Mouse (Mus musculus): ENCODE data around the gene Crygn. TPM values are rescaled to one million over a fixed set of nuclear protein-coding genes. Genes with fewer than 3 reads are reported as not detected.
A peak's percentile ranks its signal among the peaks of the same experiment; 100 is the strongest.

Crygn gene
- total RNA-seq, 2 experiments from 2014 or later: 3.9 TPM; not detected in 1

DNA sequence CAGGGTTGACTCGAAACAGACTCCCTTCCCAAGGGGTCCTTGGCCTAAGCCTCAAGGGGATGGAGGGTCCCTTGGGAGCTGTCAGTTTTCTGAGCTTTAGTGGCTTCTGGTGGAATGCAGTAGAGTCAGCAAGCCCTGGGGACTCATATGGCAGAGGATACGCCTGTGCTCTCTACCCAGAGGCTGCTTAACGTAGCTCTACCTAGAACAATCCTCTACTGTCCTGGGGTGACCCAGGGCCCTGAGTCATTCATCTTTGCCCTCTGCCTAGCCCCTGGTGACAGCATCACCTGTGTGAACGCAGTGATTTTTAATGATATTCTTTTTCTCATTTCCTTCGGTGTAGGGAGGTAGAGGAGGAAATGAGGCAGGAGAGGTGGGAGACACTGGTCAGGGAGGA, 8.1 kb downstream of the Crygn start:
- DNase-seq: no peak
- intact Hi-C loops (cut with DNase I): no loop called here

GRCm38 (mm10) chr5:24747533-24747932, 10.3 kb downstream of the Crygn start:
- intact Hi-C loops (cut with DNase I): no loop called here

DNA sequence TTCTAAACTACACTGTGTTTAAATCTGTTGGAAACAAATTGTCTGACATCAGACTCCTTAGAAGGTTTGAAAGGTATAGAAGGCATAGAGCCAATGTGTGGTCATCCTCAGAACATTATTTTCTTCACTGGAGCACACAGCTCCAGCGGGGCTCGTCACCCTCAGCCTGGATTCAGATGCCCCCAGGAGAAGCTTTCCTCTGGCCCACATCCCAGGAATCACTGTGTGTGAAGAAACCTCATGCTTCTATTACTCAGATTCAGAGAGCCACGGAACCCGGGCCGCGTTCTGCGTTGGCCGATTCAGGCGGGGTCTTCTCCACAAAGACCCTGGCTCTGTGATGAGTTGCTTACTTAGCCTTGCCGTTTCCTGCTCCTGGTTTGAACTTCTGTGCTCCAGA, 13.9 kb downstream of the Crygn start:
- intact Hi-C loops (cut with DNase I): no loop called here
- DNase-seq: no peak

More at GRCm38 (mm10) chr5:24747533-24747932, 10.3 kb downstream of the Crygn start:
- DNase-seq: no peak

DNA sequence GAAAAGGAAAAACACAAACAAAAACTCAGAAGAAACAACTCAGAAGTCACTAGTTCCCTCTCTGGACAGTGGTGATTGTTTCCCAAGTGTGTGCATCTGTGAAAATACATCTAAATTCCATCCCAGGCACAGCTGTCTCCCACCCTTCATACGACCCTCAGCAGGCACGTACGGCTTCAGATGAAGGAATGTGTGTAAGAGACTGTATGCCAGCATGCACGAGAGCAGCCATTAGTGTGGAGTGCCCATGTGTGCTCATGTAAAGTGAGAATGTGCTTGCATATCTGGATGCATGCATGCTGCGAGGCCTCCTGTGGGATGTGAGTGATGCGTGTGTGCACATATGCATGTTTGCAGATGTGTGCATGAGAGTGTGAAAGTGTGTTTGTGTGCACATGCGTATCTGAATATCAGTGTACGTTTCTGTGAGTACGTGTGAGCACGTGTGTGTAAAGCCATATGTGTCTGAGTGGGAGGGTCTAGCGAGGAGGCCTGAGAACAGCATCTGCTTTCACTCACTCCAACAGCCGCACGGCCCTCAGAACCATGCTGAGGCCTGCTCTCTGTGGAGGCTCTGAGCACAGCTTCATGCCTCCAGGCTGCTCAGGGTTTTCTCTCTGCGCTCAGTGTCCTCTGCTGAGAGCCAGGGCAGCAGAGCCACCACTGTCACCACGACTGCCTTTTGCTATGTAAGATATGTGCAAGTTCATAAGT, 16.5 kb downstream of the Crygn start:
- intact Hi-C loops (cut with DNase I): no loop called here
- no peak for DNase-seq

GRCm38 (mm10) chr5:24739141-24739753, 18.6 kb downstream of the Crygn start:
- intact Hi-C loops (cut with DNase I): no loop called here

GRCm38 (mm10) chr5:24738517-24738916, 19.3 kb downstream of the Crygn start:
- DNase-seq: no peak
- intact Hi-C loops (cut with DNase I): no loop called here

More at GRCm38 (mm10) chr5:24739141-24739753, 18.6 kb downstream of the Crygn start:
- peak; percentile 64 for DNase-seq

DNA sequence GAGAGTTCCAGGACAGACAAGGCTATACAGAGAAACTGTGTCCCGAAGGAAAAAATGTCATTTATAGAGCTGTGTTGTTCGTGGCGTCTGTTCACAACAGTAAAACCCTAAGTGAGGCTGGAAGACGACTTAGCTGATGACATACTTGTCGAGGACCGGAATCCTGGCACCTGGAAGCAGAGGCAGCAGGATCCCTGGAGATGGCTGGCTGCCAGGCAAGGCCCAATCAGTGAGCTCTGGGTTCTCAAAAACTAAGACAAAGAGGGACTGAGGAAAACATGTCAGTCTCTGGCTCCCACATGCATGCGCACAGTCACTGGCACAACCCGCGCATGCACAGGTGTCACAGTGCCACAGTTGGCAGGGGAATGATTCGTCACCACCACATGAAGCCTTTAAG, 20.2 kb downstream of the Crygn start:
- no peak for DNase-seq
- intact Hi-C loops (cut with DNase I): no loop called here

DNA sequence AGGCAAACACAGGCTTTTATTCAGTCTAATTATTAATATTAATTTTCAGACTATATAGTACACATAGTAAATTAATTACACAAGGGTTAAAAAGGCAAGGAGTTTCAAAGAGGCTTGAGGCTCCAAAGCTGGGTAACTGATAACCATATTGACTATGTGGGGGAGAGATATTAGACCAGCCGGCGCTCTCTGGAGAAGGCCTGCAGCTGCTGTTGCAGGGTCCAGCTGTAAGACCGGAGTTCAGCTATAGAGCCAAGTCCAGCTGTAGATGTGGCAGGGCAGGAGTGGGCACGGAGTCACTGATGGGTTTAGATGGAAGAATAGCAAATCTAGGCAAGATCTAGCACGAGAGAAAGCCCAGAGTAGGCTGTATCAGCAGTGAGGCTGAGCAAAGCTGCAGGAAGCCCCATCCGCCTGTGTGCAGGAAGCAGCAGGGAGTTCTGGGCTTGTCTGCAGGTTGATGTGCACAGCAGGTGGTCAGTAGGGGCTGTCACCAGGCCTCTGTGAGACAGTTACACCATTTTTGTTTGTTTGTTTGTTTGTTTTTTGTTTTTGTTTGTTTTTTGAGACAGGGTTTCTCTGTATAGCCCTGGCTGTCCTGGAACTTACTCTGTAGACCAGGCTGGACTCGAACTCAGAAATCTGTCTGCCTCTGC, 23.9 kb downstream of the Crygn start:
- intact Hi-C loops (cut with DNase I): no loop called here
- DNase-seq: no peak

DNA sequence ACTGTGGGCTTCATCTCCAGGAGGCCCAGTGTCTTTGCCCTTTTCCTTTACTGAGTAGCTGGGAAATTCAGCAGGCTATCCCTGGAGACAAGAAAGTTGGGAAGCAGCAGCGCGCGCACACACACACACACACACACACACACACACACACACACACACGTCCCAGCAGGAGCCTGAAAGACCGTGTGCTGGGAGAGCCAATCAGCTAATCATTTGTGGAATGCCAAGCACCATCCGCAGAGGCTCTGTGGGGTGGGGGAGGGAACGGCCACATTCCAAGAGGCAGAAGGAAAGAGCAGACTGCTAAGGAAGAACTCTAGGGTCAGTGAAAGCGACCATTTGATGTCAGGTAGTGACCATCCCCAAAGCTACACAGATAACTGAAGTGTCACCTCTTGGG, 24.7 kb downstream of the Crygn start:
- DNase-seq: no peak
- intact Hi-C loops (cut with DNase I): no loop called here

DNA sequence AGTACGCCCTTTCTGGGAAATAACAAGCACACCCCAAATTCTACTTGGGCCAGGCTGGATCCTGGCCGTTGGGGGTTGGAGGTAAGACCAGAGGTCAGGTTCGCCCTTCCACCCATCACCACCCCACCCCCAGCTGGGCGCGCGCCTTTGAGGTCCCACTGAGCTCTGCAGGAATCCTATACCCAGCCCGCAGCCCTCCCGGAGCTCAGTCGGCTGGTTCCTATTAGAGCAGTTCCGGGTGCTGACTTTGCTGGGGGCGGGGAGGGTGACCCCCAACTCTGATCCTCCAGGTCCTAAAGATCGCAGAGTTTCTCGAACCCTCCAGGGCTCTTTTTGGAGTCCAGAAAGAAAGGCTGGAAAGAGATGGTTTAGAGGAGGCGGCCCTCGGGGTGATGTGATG, 26.8 kb downstream of the Crygn start:
- intact Hi-C loops (cut with DNase I): no loop called here
- DNase-seq: no peak

DNA sequence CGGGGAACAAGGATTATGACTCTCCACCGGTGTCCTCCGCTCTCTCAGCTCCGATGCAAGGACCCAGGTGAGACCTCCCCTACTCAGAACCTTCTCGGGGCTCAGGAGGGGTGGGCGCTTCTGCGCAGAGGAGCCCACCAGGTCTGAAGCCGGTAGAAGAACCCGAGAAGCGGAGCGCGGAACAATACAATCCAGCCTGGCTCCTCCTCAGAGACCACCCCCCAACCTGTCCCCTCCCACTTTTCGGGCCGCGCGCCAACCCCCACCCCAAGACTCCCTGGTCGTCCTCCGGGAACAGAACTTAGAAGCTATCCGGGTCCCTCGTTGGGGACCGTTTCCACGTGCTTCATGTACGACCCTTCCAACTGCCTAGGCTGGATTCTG, 27.3 kb downstream of the Crygn start, which contains the start of gene Wdr86:
Gene Wdr86 (minus strand): TSS at position 240 of the 384 bp plus-strand sequence.
- DNase-seq: no peak
- intact Hi-C loops (cut with DNase I): no loop called here

DNA sequence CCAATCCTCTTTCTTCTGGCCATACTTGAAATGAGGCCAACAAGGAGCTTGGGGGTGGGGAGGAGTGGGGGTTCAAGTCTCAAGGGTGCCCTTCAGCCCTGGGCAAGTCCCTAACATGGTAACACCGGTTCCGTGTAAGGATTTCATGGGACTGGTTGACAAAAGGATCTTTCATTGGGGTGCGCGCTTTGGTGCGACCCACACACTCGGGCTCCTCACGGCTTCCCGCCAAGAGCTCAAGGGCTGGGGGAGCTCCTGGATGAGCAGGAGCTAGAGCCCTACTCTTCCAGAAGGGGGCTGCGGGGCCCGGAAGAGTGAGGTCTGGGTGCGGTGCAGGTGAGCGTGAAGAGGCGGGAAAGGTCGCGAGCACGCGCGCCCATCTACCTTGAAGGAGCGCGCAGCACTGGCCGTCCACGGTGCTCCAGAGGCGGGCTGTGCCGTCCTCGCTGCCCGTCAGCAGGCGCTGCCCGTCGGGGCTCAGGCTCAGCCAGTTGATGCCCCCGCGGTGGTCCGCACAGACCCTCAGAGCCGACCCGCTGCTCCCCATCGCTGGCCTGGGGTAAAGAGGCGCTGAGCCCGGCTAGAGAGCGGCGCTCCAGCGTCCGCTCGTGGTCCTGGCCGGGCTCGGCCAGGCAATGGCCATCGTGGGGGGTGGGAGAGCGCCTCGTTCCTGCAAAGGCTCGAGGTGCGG, 27.9 kb downstream of the Crygn start:
- intact Hi-C loops (cut with DNase I): no loop called here
- no peak for DNase-seq

DNA sequence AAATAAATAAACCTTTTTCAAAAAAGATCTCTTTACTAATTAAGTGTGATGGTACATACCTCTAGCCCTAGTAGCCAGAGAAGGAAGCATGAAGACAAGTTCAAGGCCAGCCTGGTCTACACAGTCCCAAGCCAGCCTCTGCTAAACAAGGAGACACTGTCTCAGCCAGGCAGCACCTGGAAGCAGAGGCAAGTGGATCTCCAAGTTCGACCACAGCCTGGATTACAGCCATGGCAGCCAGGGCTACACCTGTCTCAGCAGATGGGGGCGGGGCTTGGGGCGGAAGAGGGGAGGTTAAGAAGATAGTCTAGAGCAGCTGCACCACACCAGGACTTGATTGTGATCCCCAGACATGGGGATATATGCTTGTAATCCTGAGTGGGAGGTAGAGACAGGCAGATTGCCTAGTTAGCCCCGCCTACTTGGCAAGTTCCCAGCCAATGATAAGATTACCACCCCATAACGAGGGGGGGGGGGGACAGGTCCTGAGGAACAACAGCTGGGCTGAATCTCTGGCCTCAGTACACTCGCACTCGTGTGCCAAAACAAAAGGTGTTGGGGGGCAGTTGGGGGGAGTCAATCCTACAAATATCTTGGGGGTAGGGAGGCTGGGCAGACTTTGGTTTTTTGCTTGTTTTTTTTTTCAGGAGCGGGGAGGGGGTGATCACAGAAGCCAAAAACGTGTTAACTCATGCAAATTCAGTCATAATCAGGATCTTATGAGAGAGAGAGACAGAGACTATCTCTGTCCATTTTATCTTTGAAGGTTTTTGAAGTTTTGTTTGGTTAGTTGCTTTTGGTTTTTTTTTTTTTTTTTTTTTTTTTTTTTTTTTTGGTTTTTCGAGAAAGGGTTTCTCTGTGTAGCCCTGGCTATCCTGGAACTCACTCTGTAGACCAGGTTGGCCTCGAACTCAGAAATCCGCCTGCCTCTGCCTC, 30.6 kb downstream of the Crygn start:
- intact Hi-C loops (cut with DNase I): no loop called here
- peak; percentile 64 for DNase-seq

DNA sequence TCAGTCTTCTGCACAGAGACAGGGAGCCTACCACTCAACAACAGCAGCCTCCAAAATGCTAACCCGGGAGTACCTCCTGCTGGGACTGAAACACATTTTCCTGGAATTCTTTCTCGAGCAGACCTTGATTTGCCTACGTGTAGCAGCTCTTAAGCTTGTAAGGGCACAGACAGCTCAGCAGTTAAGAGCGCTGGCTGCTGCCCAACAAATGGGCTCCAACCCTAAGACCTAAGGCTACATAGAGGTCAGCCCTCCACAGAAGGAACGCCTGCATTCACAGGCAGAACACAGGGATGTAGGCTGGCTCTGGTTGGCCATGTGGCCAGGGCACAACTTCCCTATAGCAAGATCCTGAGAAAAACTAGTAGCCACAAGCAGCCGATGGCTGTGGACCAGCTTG, 31.9 kb downstream of the Crygn start:
- intact Hi-C loops (cut with DNase I): no loop called here
- DNase-seq: no peak

GRCm38 (mm10) chr5:24724805-24725204, 33.0 kb downstream of the Crygn start:
- DNase-seq: no peak
- intact Hi-C loops (cut with DNase I): no loop called here

DNA sequence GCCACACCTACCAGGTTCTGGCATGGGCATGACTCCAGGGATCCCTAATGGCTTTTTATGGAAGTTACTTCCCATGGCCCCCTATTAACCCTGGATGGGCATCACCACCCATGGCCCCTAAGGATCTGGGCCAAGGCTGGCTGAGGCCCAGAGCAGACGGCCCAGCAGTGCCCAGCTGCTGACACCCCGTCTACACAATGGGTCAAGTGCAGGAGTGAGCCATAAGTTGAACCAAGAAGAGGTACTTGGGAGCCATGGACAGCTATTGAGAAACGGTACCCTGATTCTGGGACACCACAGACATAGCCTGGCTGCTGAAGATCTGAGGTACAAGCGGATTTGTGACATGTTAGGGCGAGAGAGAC, 33.6 kb downstream of the Crygn start:
- no peak for DNase-seq
- intact Hi-C loops (cut with DNase I): no loop called here

- DNase-seq: no peak
- intact Hi-C loops (cut with DNase I): no loop called here
These were observed 34.1 kb downstream of the Crygn start for GRCm38 (mm10) chr5:24723527-24724269.

- intact Hi-C loops (cut with DNase I): no loop called here
- no peak for DNase-seq
These were observed 38.0 kb downstream of the Crygn start for GRCm38 (mm10) chr5:24719852-24720251.

- no peak for DNase-seq
- intact Hi-C loops (cut with DNase I): no loop called here
These were observed 39.7 kb downstream of the Crygn start for GRCm38 (mm10) chr5:24718076-24718475.

DNA sequence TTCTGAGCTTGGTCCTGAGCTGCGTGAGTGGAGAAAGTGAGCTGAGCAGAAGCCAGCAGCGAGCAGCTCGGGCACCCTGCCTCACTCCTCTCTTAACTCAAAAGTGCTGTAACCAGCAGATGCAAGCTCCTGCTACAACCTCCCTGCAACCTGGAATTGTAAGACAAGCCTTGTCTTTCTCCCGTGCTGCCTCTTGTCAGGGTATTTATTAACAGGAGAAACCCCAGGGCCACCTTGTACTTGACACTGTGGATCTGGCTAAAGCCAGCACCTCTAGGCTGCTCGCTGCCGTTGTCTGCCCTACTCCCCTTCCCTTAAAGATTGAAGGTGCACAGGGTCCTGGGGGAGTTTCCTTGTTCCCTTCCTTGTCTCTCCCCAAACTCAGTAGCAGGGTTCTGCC, 43.8 kb downstream of the Crygn start:
- intact Hi-C loops (cut with DNase I): no loop called here
- no peak for DNase-seq

Measured in left cerebral cortex, postnatal 4 days (tissue).